Mouse (Mus musculus) G1E (cell line): Measurements from ENCODE around the gene Lsm12. TPM values are rescaled to one million over a fixed set of nuclear protein-coding genes. Genes with fewer than 3 reads are reported as not detected.
A peak's percentile ranks its signal among the peaks of the same experiment; 100 is the strongest.

Experiments used
- ATAC-seq: 2 replicates; pipeline ENCODE4 v1.8.0; 2016; ENCODE audit warnings: mild to moderate bottlenecking; ENCODE audit not compliant: insufficient number of reproducible peaks, poor library complexity, low FRiP score, severe bottlenecking; ENCODE audit errors: extremely low read depth
- DNase-seq: peaks from one replicate; pipeline ENCODE4 v3.0.0; 2012; ENCODE audit warnings: low spot score
- H3K27me3 ChIP-seq: 2 replicates; pipeline ENCODE4 v1.6.1; 2012; ENCODE audit warnings: mild to moderate bottlenecking, low read length, inconsistent platforms; ENCODE audit not compliant: insufficient read depth
- H3K36me3 ChIP-seq: replicated peaks from 2 replicates; pipeline ENCODE3; 2012; ENCODE audit warnings: mild to moderate bottlenecking, inconsistent platforms
- H3K4me1 ChIP-seq: 2 replicates; pipeline ENCODE4 v1.6.1; 2012; ENCODE audit warnings: low read depth, low read length, inconsistent platforms, mixed read lengths; ENCODE audit not compliant: insufficient read depth
- H3K4me3 ChIP-seq: 2 replicates; pipeline ENCODE4 v1.5.1; 2012; ENCODE audit warnings: low read depth, mild to moderate bottlenecking, inconsistent platforms, low read length, moderate library complexity, mixed read lengths
- H3K9me3 ChIP-seq: replicated peaks from 2 replicates; pipeline ENCODE4 v1.6.1; 2012; ENCODE audit warnings: inconsistent platforms
- CTCF ChIP-seq: IDR thresholded peaks from 2 replicates; pipeline ENCODE4 v1.5.1; 2012; ENCODE audit warnings: low read depth, low read length, inconsistent platforms, mixed read lengths
- GATA1 ChIP-seq: IDR thresholded peaks from 2 replicates; pipeline ENCODE4 v1.6.1; 2012; ENCODE audit warnings: borderline replicate concordance, low read length, inconsistent platforms, mixed read lengths
- GATA2 ChIP-seq: IDR thresholded peaks from 2 replicates; pipeline ENCODE4 v1.6.1; 2012; ENCODE audit warnings: low read depth, low read length, inconsistent platforms, borderline replicate concordance
- POLR2AphosphoS5 ChIP-seq: IDR thresholded peaks from 2 replicates; pipeline ENCODE4 v1.6.1; 2012; ENCODE audit warnings: low read depth, low read length, inconsistent platforms; ENCODE audit not compliant: insufficient replicate concordance
- TAL1 ChIP-seq: conservative IDR thresholded peaks from 2 replicates; pipeline ENCODE4 v1.6.1; 2012; ENCODE audit warnings: low read depth, low read length, inconsistent platforms, mixed read lengths
- polyA plus RNA-seq: library from polyadenylated mRNA; stranded (reverse); fragments of >175 nt; gene quantifications from 2 replicates; pipeline ENCODE4 v1.2.3, GENCODE M21; 2012
- total RNA-seq, 2 experiments: library from RNA; stranded (forward) in 1 of 2; stranded (reverse) in 1 of 2; fragments of 200-1000 nt in 1 of 2; fragments of >200 nt in 1 of 2; fragmentation: Nextera tagmentation in 1 of 2; gene quantifications; 2 replicates each; pipeline ENCODE4 v1.2.3; 2014 to 2017

The Lsm12 gene
- total and polyA plus RNA-seq, 3 experiments = 51.8 to 160 (median 136) TPM

- peaks cover under 1% of the 10 kb centered on the region for H3K36me3 ChIP-seq
- no peak for ATAC-seq
- peaks cover 52% of the 10 kb centered on the region for H3K27me3 ChIP-seq
- H3K9me3 ChIP-seq = peaks cover 9% of the 10 kb centered on the region
- no peak for DNase-seq
- no peak for TF ChIP-seq CTCF
- no peak for TF ChIP-seq GATA2
- no peak for TF ChIP-seq POLR2AphosphoS5
- no peak for TF ChIP-seq TAL1
- no peak for TF ChIP-seq GATA1
- peaks cover 14% of the 10 kb centered on the region for H3K4me1 ChIP-seq
- H3K4me3 ChIP-seq = no peak overlapping the region
Measured at GRCm38 (mm10) chr11:102146531-102146930, 38.6 kb downstream of the Lsm12 start.

- H3K4me3 ChIP-seq = no peak overlapping the region
- no peak for ATAC-seq
- no peak for DNase-seq
- peaks cover 52% of the 10 kb centered on the region for H3K27me3 ChIP-seq
- H3K36me3 ChIP-seq = no peaks in the 10 kb centered on the region
- peaks cover 9% of the 10 kb centered on the region for H3K9me3 ChIP-seq
- TF ChIP-seq GATA1 (no peak), TAL1 (no peak), CTCF (no peak), GATA2 (no peak), POLR2AphosphoS5 (no peak)
- peaks cover 14% of the 10 kb centered on the region for H3K4me1 ChIP-seq
Measured at GRCm38 (mm10) chr11:102146005-102146404, 39.1 kb downstream of the Lsm12 start.

GRCm38 (mm10) chr11:102145471-102146001, 39.6 kb downstream of the Lsm12 start, which contains the start of gene Nags:
Gene Nags (plus strand): TSS chr11:102145513.
- Histone ChIP-seq H3K27me3 (peaks cover 52% of the 10 kb centered on the region), H3K9me3 (peaks cover 9% of the 10 kb centered on the region), H3K4me3 (0 out of 2 replicates have a peak within 1 kb of the TSS, but pooled peaks have one; percentile 7), H3K36me3 (no peaks in the 10 kb centered on the region), H3K4me1 (peaks cover 14% of the 10 kb centered on the region)
- ATAC-seq (no peak), DNase-seq (no peak)
- TF ChIP-seq TAL1 (no peak), GATA2 (no peak), POLR2AphosphoS5 (no peak), CTCF (no peak), GATA1 (no peak)

- peaks cover 14% of the 10 kb centered on the region for H3K4me1 ChIP-seq
- H3K4me3 ChIP-seq = no peak overlapping the region
- DNase-seq = no peak
- no peak for ATAC-seq
- TF ChIP-seq GATA2 (no peak), GATA1 (no peak), POLR2AphosphoS5 (no peak), TAL1 (no peak), CTCF (no peak)
- peaks cover 9% of the 10 kb centered on the region for H3K9me3 ChIP-seq
- H3K36me3 ChIP-seq = no peaks in the 10 kb centered on the region
- peaks cover 52% of the 10 kb centered on the region for H3K27me3 ChIP-seq
Measured at GRCm38 (mm10) chr11:102144957-102145470, 40.1 kb downstream of the Lsm12 start.

- Histone ChIP-seq H3K27me3 (peaks cover 30% of the 10 kb centered on the region; the same call in 1 of the 2 replicates), H3K4me3 (no peak overlapping the region), H3K4me1 (peaks cover 27% of the 10 kb centered on the region), H3K9me3 (peaks cover 9% of the 10 kb centered on the region), H3K36me3 (no peaks in the 10 kb centered on the region)
- no peak for ATAC-seq
- no peak for TF ChIP-seq CTCF
- DNase-seq = no peak
Measured at GRCm38 (mm10) chr11:102142355-102142754, 42.7 kb downstream of the Lsm12 start.

GRCm38 (mm10) chr11:102140508-102140907, 44.6 kb downstream of the Lsm12 start:
- H3K27me3 ChIP-seq = peaks cover 13% of the 10 kb centered on the region; the same call in 1 of the 2 replicates
- peaks cover 26% of the 10 kb centered on the region for H3K4me1 ChIP-seq
- no peaks in the 10 kb centered on the region for H3K36me3 ChIP-seq
- H3K4me3 ChIP-seq = no peak overlapping the region
- H3K9me3 ChIP-seq = peaks cover 2% of the 10 kb centered on the region
- no peak for ATAC-seq
- TF ChIP-seq GATA1 (no peak), GATA2 (no peak), CTCF (peak; percentile 58)
- peak; percentile 60 for DNase-seq

GRCm38 (mm10) chr11:102138447-102138740, 46.7 kb downstream of the Lsm12 start:
- H3K9me3 ChIP-seq = no peaks in the 10 kb centered on the region
- peaks cover 40% of the 10 kb centered on the region for H3K4me1 ChIP-seq
- peak; percentile 57 for DNase-seq
- peaks cover 7% of the 10 kb centered on the region; the same call in 1 of the 2 replicates for H3K27me3 ChIP-seq
- H3K36me3 ChIP-seq = no peaks in the 10 kb centered on the region
- no peak for ATAC-seq
- peak overlapping the region; percentile 60; the same call in 1 of the 2 replicates for H3K4me3 ChIP-seq
- TF ChIP-seq CTCF = peak; percentile 82
- no peak for TF ChIP-seq GATA1
- TF ChIP-seq GATA2 = no peak
- TF ChIP-seq TAL1 = no peak
- no peak for TF ChIP-seq POLR2AphosphoS5
